Mouse (Mus musculus): ENCODE results near the gene Gpr137.

Gpr137 gene

GRCm38 (mm10) chr19:6905498-6906159 is 36.7 kb downstream of the Gpr137 start:
- WGBS, result 94% methylated on average over 11 of the region's 11 CpGs

GRCm38 (mm10) chr19:6904846-6905245 is 37.4 kb downstream of the Gpr137 start:
- WGBS, result 82% methylated on average over 2 of the region's 2 CpGs

- 74% methylated on average over 1 of the region's 1 CpGs for WGBS
These were observed 39.2 kb downstream of the Gpr137 start for GRCm38 (mm10) chr19:6903031-6903430.

- 84% methylated on average over 4 of the region's 4 CpGs for WGBS
These were observed 42.6 kb downstream of the Gpr137 start for GRCm38 (mm10) chr19:6899641-6900040.

- 77% methylated on average over 18 of the region's 18 CpGs for WGBS
These were observed 46.5 kb downstream of the Gpr137 start for GRCm38 (mm10) chr19:6895608-6896305.

GRCm38 (mm10) chr19:6893731-6894451 is 48.4 kb downstream of the Gpr137 start:
- 94% methylated on average over 14 of the region's 14 CpGs for WGBS

GRCm38 (mm10) chr19:6892512-6892911 is 49.8 kb downstream of the Gpr137 start:
- 79% methylated on average over 4 of the region's 4 CpGs for WGBS

Data from cerebral cortex, adult 2 months (tissue).